Mouse (Mus musculus) heart, embryonic 16.5 days (tissue): ENCODE data around the gene Sfxn5. TPM values are rescaled to one million over a fixed set of nuclear protein-coding genes. Genes with fewer than 3 reads are reported as not detected.

Experiments
- ATAC-seq: fragments of 200-750 bp; cut with Nextera tagmentation; replicated peaks from 2 replicates; pipeline ENCODE4 v1.8.0; 2017; ENCODE audit warnings: moderate number of reproducible peaks; ENCODE audit not compliant: insufficient read depth, low FRiP score; ENCODE audit errors: extremely low read depth
- H3K27ac ChIP-seq: fragments of 300-500 bp; sonication (generic); 2 replicates; pipeline ENCODE4 v1.5.1; 2014; ENCODE audit warnings: mild to moderate bottlenecking, low read length, control low read depth, moderate library complexity
- H3K27me3 ChIP-seq: fragments of 300-500 bp; sonication (generic); 2 replicates; pipeline ENCODE4 v1.6.1; 2014; ENCODE audit warnings: low read length, mixed read lengths; ENCODE audit not compliant: control insufficient read depth, insufficient read depth
- H3K36me3 ChIP-seq: fragments of 300-500 bp; sonication (generic); 2 replicates; pipeline ENCODE4 v1.6.1; 2014; ENCODE audit not compliant: control insufficient read depth, insufficient read depth
- H3K4me1 ChIP-seq: fragments of 300-500 bp; sonication (generic); 2 replicates; pipeline ENCODE4 v1.6.1; 2014; ENCODE audit warnings: low read length, mixed read lengths; ENCODE audit not compliant: control insufficient read depth, insufficient read depth
- H3K4me2 ChIP-seq: fragments of 300-500 bp; sonication (generic); 2 replicates; pipeline ENCODE4 v1.6.1; 2014; ENCODE audit warnings: low read depth, mild to moderate bottlenecking, control low read depth, low read length
- H3K4me3 ChIP-seq: fragments of 300-500 bp; sonication (generic); 2 replicates; pipeline ENCODE4 v1.5.1; 2014; ENCODE audit warnings: mild to moderate bottlenecking, control low read depth, low read length
- H3K9ac ChIP-seq: fragments of 300-500 bp; sonication (generic); 2 replicates; pipeline ENCODE4 v1.6.1; 2014; ENCODE audit warnings: low read length, control low read depth
- H3K9me3 ChIP-seq: fragments of 300-500 bp; sonication (generic); replicated peaks from 2 replicates; pipeline ENCODE4 v1.6.1; 2016; ENCODE audit warnings: low read length; ENCODE audit not compliant: control insufficient read depth
- WGBS: fragments of 180-500 bp; shearing (Covaris S2); extraction: QIAGEN DNeasy Blood & Tissue Kit; methylation state at CpG from one replicate; pipeline ENCODE4 v1.1.7; 2014; 5-methylcytosine and 5-hydroxymethylcytosine counted together
- polyA plus RNA-seq: library from polyadenylated mRNA; unstranded; fragments of >200 nt; fragmentation: Nextera tagmentation; extraction: Ambion mirVana; gene quantifications from 2 replicates; pipeline ENCODE4 v1.2.1, GENCODE M21; 2015

Sfxn5 gene
- polyA plus RNA-seq, 1 experiment from 2014 or later = 4.9 TPM

GRCm38 (mm10) chr6:85262865-85263515 is 70.2 kb downstream of the Sfxn5 start:
- no peaks in the 10 kb centered on the region for H3K9me3 ChIP-seq
- H3K4me3 ChIP-seq = no peak overlapping the region
- no peak overlapping the region for H3K9ac ChIP-seq
- H3K36me3 ChIP-seq = no peaks in the 10 kb centered on the region
- no peak for ATAC-seq
- no peak overlapping the region for H3K27ac ChIP-seq
- WGBS = 91% methylated on average over 4 of the region's 4 CpGs
- no peaks in the 10 kb centered on the region for H3K4me1 ChIP-seq
- H3K27me3 ChIP-seq = no peaks in the 10 kb centered on the region
- H3K4me2 ChIP-seq = no peak overlapping the region

GRCm38 (mm10) chr6:85259094-85259630 is 74.1 kb downstream of the Sfxn5 start:
- Histone ChIP-seq H3K36me3 (no peaks in the 10 kb centered on the region), H3K27ac (no peak overlapping the region), H3K4me1 (peaks cover 1% of the 10 kb centered on the region), H3K27me3 (no peaks in the 10 kb centered on the region), H3K4me3 (no peak overlapping the region), H3K4me2 (no peak overlapping the region), H3K9ac (no peak overlapping the region), H3K9me3 (no peaks in the 10 kb centered on the region)
- ATAC-seq = no peak
- 73% methylated on average over 12 of the region's 12 CpGs for WGBS

- no peak overlapping the region for H3K4me2 ChIP-seq
- no peaks in the 10 kb centered on the region for H3K9me3 ChIP-seq
- no peaks in the 10 kb centered on the region for H3K36me3 ChIP-seq
- H3K27ac ChIP-seq = no peak overlapping the region
- no peak for ATAC-seq
- no peak overlapping the region for H3K4me3 ChIP-seq
- H3K9ac ChIP-seq = no peak overlapping the region
- H3K27me3 ChIP-seq = no peaks in the 10 kb centered on the region
- H3K4me1 ChIP-seq = peaks cover 8% of the 10 kb centered on the region
- 59% methylated on average over 6 of the region's 6 CpGs for WGBS
These were observed 77.6 kb downstream of the Sfxn5 start for GRCm38 (mm10) chr6:85255578-85255977.

- H3K36me3 ChIP-seq = no peaks in the 10 kb centered on the region
- no peak overlapping the region for H3K4me2 ChIP-seq
- peak overlapping the region; percentile 54 for H3K27ac ChIP-seq
- H3K9ac ChIP-seq = no peak overlapping the region
- peak; percentile 66 for ATAC-seq
- 33% methylated on average over 7 of the region's 7 CpGs for WGBS
- H3K27me3 ChIP-seq = no peaks in the 10 kb centered on the region
- H3K4me1 ChIP-seq = peaks cover 8% of the 10 kb centered on the region
- no peak overlapping the region for H3K4me3 ChIP-seq
- no peaks in the 10 kb centered on the region for H3K9me3 ChIP-seq
These were observed 79.2 kb downstream of the Sfxn5 start for GRCm38 (mm10) chr6:85253994-85254541.

- 71% methylated on average over 3 of the region's 3 CpGs for WGBS
- H3K4me2 ChIP-seq = no peak overlapping the region
- peak; percentile 15; the same call in 1 of the 2 replicates for ATAC-seq
- H3K9me3 ChIP-seq = no peaks in the 10 kb centered on the region
- no peaks in the 10 kb centered on the region for H3K27me3 ChIP-seq
- H3K36me3 ChIP-seq = no peaks in the 10 kb centered on the region
- H3K9ac ChIP-seq = no peak overlapping the region
- peak overlapping the region; percentile 54; the same call in 1 of the 2 replicates for H3K27ac ChIP-seq
- peaks cover 8% of the 10 kb centered on the region for H3K4me1 ChIP-seq
- H3K4me3 ChIP-seq = no peak overlapping the region
These were observed 79.9 kb downstream of the Sfxn5 start for GRCm38 (mm10) chr6:85253275-85253674.

- no peak for ATAC-seq
- no peaks in the 10 kb centered on the region for H3K36me3 ChIP-seq
- H3K4me1 ChIP-seq = peaks cover 8% of the 10 kb centered on the region
- H3K27ac ChIP-seq = no peak overlapping the region
- no peak overlapping the region for H3K4me3 ChIP-seq
- no peak overlapping the region for H3K9ac ChIP-seq
- no peaks in the 10 kb centered on the region for H3K27me3 ChIP-seq
- H3K9me3 ChIP-seq = no peaks in the 10 kb centered on the region
- 91% methylated on average over 17 of the region's 17 CpGs for WGBS
- no peak overlapping the region for H3K4me2 ChIP-seq
These were observed 80.8 kb downstream of the Sfxn5 start for GRCm38 (mm10) chr6:85252251-85253058.

GRCm38 (mm10) chr6:85250811-85251241 is 82.4 kb downstream of the Sfxn5 start:
- Histone ChIP-seq H3K36me3 (no peaks in the 10 kb centered on the region), H3K9ac (no peak overlapping the region), H3K4me1 (peaks cover 8% of the 10 kb centered on the region), H3K9me3 (no peaks in the 10 kb centered on the region), H3K4me3 (no peak overlapping the region), H3K27ac (no peak overlapping the region), H3K4me2 (no peak overlapping the region), H3K27me3 (no peaks in the 10 kb centered on the region)
- ATAC-seq = no peak
- WGBS = 38% methylated on average over 6 of the region's 6 CpGs

- H3K9ac ChIP-seq = no peak overlapping the region
- H3K4me3 ChIP-seq = no peak overlapping the region
- 82% methylated on average over 9 of the region's 9 CpGs for WGBS
- no peaks in the 10 kb centered on the region for H3K36me3 ChIP-seq
- H3K4me2 ChIP-seq = no peak overlapping the region
- H3K9me3 ChIP-seq = no peaks in the 10 kb centered on the region
- H3K27me3 ChIP-seq = no peaks in the 10 kb centered on the region
- H3K27ac ChIP-seq = no peak overlapping the region
- no peak for ATAC-seq
- H3K4me1 ChIP-seq = peaks cover 8% of the 10 kb centered on the region
These were observed 83.4 kb downstream of the Sfxn5 start for GRCm38 (mm10) chr6:85249821-85250220.

GRCm38 (mm10) chr6:85239044-85239489 is 94.2 kb downstream of the Sfxn5 start:
- peak overlapping the region; percentile 53 for H3K4me2 ChIP-seq
- WGBS = 11% methylated on average over 4 of the region's 4 CpGs
- H3K4me1 ChIP-seq = no peaks in the 10 kb centered on the region; the same call in 1 of the 2 replicates
- H3K9me3 ChIP-seq = no peaks in the 10 kb centered on the region
- no peak overlapping the region for H3K9ac ChIP-seq
- H3K4me3 ChIP-seq = no peak overlapping the region
- ATAC-seq = no peak
- H3K36me3 ChIP-seq = no peaks in the 10 kb centered on the region
- no peaks in the 10 kb centered on the region for H3K27me3 ChIP-seq
- no peak overlapping the region for H3K27ac ChIP-seq
